Mouse (Mus musculus) midbrain, embryonic 15.5 days (tissue): Measurements from ENCODE around the gene Fads2. TPM values are rescaled to one million over a fixed set of nuclear protein-coding genes. Genes with fewer than 3 reads are reported as not detected.

Experiments
- ATAC-seq: fragments of 200-750 bp; cut with Nextera tagmentation; replicated peaks from 2 replicates; pipeline ENCODE4 v1.8.0; 2017; ENCODE audit warnings: moderate TSS enrichment
- H3K27ac ChIP-seq: fragments of 300-500 bp; sonication (generic); 2 replicates; pipeline ENCODE4 v1.5.1; 2015; ENCODE audit warnings: mild to moderate bottlenecking, inconsistent platforms
- H3K27me3 ChIP-seq: fragments of 300-500 bp; sonication (generic); replicated peaks from 2 replicates; pipeline ENCODE4 v1.6.1; 2015; ENCODE audit warnings: inconsistent platforms
- H3K36me3 ChIP-seq: fragments of 300-500 bp; sonication (generic); replicated peaks from 2 replicates; pipeline ENCODE4 v1.6.1; 2015; ENCODE audit warnings: inconsistent platforms
- H3K4me1 ChIP-seq: fragments of 300-500 bp; sonication (generic); 2 replicates; pipeline ENCODE4 v1.6.1; 2015; ENCODE audit warnings: inconsistent platforms
- H3K4me2 ChIP-seq: fragments of 300-500 bp; sonication (generic); 2 replicates; pipeline ENCODE4 v1.6.1; 2015; ENCODE audit warnings: inconsistent platforms, mild to moderate bottlenecking, moderate library complexity
- H3K4me3 ChIP-seq: fragments of 300-500 bp; sonication (generic); 2 replicates; pipeline ENCODE4 v1.5.1; 2015; ENCODE audit warnings: mild to moderate bottlenecking, inconsistent platforms
- H3K9ac ChIP-seq: fragments of 300-500 bp; sonication (generic); 2 replicates; pipeline ENCODE4 v1.6.1; 2015; ENCODE audit warnings: mild to moderate bottlenecking, inconsistent platforms
- H3K9me3 ChIP-seq: fragments of 300-500 bp; sonication (generic); 2 replicates; pipeline ENCODE4 v1.6.1; 2016; ENCODE audit warnings: inconsistent platforms
- WGBS: fragments of 180-500 bp; shearing (Covaris S2); methylation state at CpG from one replicate; pipeline ENCODE4 v1.1.7; 2015; ENCODE audit warnings: mixed read lengths; 5-methylcytosine and 5-hydroxymethylcytosine counted together
- polyA plus RNA-seq: library from polyadenylated mRNA; unstranded; fragments of >200 nt; fragmentation: Nextera tagmentation; extraction: Ambion mirVana; gene quantifications from 2 replicates; pipeline ENCODE4 v1.2.1, GENCODE M21; 2015

Fads2 gene
- polyA plus RNA-seq, 1 experiment from 2014 or later: 215 TPM

- Histone ChIP-seq H3K9ac (no peak overlapping the region), H3K27me3 (no peaks in the 10 kb centered on the region), H3K9me3 (no peaks in the 10 kb centered on the region), H3K4me2 (no peak overlapping the region), H3K4me3 (no peak overlapping the region), H3K4me1 (no peaks in the 10 kb centered on the region), H3K36me3 (no peaks in the 10 kb centered on the region), H3K27ac (no peak overlapping the region)
- ATAC-seq: no peak
- 40% methylated on average over 3 of the region's 3 CpGs for WGBS
Measured at GRCm38 (mm10) chr19:10116641-10117040, 15.1 kb upstream of the Fads2 start.

DNA sequence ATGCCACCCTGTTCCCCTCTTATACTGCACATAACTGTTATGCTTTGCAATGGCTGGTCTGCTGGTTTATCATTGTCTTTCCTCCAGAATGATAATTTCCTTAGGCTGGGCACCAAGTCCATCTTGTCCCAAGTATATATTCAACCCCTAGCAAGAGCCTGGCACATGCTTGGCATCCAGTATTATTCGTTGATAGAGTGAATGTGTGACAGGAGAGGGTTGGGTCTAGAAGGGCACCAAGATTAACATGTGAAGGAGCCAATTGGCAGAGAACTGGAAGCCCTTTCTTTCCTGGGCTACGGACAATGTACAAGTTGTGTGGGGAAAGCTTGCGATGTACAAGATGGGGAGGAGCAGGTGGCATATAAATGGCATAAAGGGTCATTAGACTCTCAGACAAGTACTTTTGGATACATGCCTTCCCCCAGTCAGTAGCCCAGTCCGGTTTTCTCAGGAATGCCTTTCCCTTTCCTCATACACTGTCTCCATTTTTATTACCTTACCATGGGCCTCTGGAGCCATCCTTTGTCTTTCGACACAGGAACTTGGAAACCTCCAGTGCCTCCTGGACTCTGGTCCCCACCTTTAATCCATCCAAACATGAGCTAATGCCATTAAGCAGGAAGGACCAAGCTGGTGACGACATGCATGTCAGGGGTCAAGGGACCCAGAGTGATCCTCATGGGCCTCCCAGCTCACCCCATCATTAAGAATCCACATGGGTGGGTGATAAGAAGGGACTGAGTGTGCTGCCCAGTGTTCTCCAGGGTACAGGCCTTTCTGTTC is 14.0 kb upstream of the Fads2 start:
- WGBS: 72% methylated on average over 6 of the region's 6 CpGs
- ATAC-seq: no peak
- Histone ChIP-seq H3K36me3 (no peaks in the 10 kb centered on the region), H3K4me3 (no peak overlapping the region), H3K4me2 (no peak overlapping the region), H3K27me3 (no peaks in the 10 kb centered on the region), H3K9ac (no peak overlapping the region), H3K27ac (no peak overlapping the region), H3K4me1 (no peaks in the 10 kb centered on the region), H3K9me3 (no peaks in the 10 kb centered on the region)

- H3K9me3 ChIP-seq: no peaks in the 10 kb centered on the region
- H3K36me3 ChIP-seq: no peaks in the 10 kb centered on the region
- no peak overlapping the region for H3K9ac ChIP-seq
- no peak overlapping the region for H3K27ac ChIP-seq
- no peak for ATAC-seq
- WGBS: 70% methylated on average over 4 of the region's 4 CpGs
- no peak overlapping the region for H3K4me2 ChIP-seq
- no peaks in the 10 kb centered on the region for H3K4me1 ChIP-seq
- no peak overlapping the region for H3K4me3 ChIP-seq
- H3K27me3 ChIP-seq: no peaks in the 10 kb centered on the region
Measured at GRCm38 (mm10) chr19:10112956-10113355, 11.4 kb upstream of the Fads2 start.

DNA sequence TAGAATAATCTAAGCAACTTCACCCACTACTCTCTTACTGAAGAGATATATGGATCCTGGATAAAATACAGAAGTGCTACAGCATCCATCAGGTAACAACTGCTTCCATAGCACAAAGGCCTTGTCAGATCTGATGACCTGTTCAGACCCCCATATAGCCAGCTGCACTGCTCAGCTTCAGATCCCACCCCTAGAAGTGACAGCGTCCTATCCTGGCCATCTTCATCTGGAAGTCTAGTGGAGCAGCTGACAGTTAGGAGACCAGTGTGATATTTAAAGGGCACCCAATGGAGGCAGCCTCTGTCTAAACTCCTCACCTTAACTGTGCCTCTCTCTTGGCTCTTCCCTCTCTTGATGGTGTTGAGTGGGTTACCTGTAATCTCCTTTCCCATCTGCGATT is 7.1 kb upstream of the Fads2 start:
- no peaks in the 10 kb centered on the region for H3K27me3 ChIP-seq
- H3K27ac ChIP-seq: no peak overlapping the region
- no peak overlapping the region for H3K4me2 ChIP-seq
- H3K9ac ChIP-seq: no peak overlapping the region
- ATAC-seq: no peak
- H3K4me3 ChIP-seq: no peak overlapping the region
- no peaks in the 10 kb centered on the region for H3K9me3 ChIP-seq
- H3K36me3 ChIP-seq: no peaks in the 10 kb centered on the region
- 95% methylated on average over 2 of the region's 2 CpGs for WGBS
- no peaks in the 10 kb centered on the region for H3K4me1 ChIP-seq

DNA sequence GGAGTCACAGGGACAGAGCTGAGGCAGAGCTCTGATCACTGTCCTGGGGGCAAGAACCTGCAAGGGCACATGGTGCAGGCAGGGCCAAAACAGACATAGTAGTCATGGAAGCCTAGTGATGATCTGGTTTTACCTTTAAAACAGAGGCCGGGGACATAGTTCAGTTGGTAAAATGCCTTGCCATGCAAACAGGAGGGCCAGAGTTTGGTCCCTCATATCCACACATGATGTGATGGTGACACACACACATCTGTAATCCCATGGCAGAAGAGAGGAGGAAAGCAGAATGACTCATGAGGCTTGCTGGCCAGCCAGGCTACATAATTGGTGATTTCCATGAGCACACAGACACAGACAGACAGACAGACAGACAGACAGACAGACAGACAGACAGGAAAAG is 6.6 kb upstream of the Fads2 start:
- no peak for ATAC-seq
- Histone ChIP-seq H3K27ac (no peak overlapping the region), H3K9ac (no peak overlapping the region), H3K4me2 (no peak overlapping the region), H3K36me3 (no peaks in the 10 kb centered on the region), H3K9me3 (no peaks in the 10 kb centered on the region), H3K27me3 (no peaks in the 10 kb centered on the region), H3K4me3 (no peak overlapping the region), H3K4me1 (no peaks in the 10 kb centered on the region)
- WGBS: 100% methylated on average over 1 of the region's 1 CpGs

GRCm38 (mm10) chr19:10107051-10107611 is 5.6 kb upstream of the Fads2 start:
- no peaks in the 10 kb centered on the region for H3K36me3 ChIP-seq
- H3K27ac ChIP-seq: no peak overlapping the region
- peaks cover 8% of the 10 kb centered on the region for H3K4me1 ChIP-seq
- H3K9me3 ChIP-seq: no peaks in the 10 kb centered on the region
- no peak overlapping the region for H3K9ac ChIP-seq
- 87% methylated on average over 5 of the region's 5 CpGs for WGBS
- ATAC-seq: no peak
- H3K27me3 ChIP-seq: no peaks in the 10 kb centered on the region
- no peak overlapping the region for H3K4me2 ChIP-seq
- no peak overlapping the region for H3K4me3 ChIP-seq

DNA sequence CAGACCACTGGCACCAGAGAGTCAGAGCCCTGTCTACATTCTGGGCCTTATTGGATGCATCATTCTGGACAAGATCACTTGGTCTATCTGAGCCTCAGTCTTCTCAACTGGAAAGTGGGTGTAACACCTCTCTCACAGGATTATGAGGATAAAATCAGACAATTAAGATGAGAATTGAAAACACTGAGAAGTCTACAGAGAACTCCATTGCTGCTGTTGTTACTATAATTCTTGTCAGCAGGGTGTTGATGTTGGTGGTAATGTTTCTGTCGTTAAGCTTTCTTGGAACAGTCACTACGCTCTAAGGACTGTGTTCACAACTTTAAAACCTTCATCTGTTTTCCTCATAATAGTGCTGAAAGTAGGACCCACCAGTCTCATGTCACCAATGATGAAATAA is 5.1 kb upstream of the Fads2 start:
- Histone ChIP-seq H3K27me3 (no peaks in the 10 kb centered on the region), H3K4me3 (no peak overlapping the region), H3K27ac (no peak overlapping the region), H3K9ac (no peak overlapping the region), H3K4me1 (peaks cover 8% of the 10 kb centered on the region), H3K9me3 (no peaks in the 10 kb centered on the region), H3K36me3 (no peaks in the 10 kb centered on the region), H3K4me2 (no peak overlapping the region)
- 90% methylated on average over 2 of the region's 2 CpGs for WGBS
- no peak for ATAC-seq

DNA sequence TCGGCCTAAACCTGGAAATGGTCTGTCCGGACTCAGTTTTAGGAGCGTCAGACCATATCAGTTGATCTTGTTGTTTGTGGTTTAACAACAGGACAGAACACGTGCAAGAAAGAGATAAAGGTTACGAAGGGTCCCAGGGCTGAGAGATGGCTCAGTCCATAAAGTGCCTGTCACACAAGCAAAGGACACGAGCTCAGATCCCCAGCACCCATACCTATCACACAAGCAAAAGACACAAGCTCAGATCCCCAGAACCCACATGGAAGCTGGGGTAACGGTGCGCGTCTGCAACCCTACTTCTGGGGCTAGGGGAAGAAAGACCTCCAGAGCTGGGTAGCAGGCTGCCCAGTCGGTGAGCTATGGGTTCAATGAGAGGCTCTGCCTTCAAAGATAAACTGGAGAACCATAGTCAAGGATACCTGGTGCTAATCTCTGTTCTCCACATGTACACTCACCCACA is 3.5 kb upstream of the Fads2 start:
- Histone ChIP-seq H3K9me3 (no peaks in the 10 kb centered on the region), H3K4me2 (no peak overlapping the region), H3K36me3 (no peaks in the 10 kb centered on the region), H3K4me3 (no peak overlapping the region), H3K4me1 (peaks cover 11% of the 10 kb centered on the region), H3K27ac (no peak overlapping the region), H3K9ac (no peak overlapping the region), H3K27me3 (no peaks in the 10 kb centered on the region)
- no peak for ATAC-seq
- 83% methylated on average over 10 of the region's 10 CpGs for WGBS

DNA sequence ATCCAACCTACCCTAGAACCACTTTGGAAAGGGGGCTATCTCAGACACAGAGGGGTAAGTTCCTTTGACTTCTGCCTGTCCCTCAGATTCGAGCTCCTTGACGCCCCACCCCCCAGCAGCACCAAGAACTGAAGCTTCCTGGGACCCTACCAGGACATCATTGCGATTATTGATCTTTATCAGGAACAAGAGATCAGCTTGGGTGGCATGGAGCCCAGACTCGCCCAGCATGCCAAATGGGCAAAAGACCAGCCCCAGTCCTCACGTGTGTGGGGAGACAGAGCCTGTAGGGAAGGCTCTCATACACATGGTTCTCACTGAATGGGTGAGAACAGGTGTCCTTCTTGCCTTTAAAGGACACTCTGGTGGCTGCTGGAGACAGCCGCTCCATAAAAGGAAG is 2.7 kb upstream of the Fads2 start:
- Histone ChIP-seq H3K4me3 (no peak overlapping the region), H3K9ac (no peak overlapping the region), H3K36me3 (no peaks in the 10 kb centered on the region), H3K4me1 (peaks cover 20% of the 10 kb centered on the region), H3K27ac (no peak overlapping the region), H3K4me2 (no peak overlapping the region), H3K27me3 (no peaks in the 10 kb centered on the region), H3K9me3 (no peaks in the 10 kb centered on the region)
- no peak for ATAC-seq
- WGBS: 83% methylated on average over 6 of the region's 6 CpGs

DNA sequence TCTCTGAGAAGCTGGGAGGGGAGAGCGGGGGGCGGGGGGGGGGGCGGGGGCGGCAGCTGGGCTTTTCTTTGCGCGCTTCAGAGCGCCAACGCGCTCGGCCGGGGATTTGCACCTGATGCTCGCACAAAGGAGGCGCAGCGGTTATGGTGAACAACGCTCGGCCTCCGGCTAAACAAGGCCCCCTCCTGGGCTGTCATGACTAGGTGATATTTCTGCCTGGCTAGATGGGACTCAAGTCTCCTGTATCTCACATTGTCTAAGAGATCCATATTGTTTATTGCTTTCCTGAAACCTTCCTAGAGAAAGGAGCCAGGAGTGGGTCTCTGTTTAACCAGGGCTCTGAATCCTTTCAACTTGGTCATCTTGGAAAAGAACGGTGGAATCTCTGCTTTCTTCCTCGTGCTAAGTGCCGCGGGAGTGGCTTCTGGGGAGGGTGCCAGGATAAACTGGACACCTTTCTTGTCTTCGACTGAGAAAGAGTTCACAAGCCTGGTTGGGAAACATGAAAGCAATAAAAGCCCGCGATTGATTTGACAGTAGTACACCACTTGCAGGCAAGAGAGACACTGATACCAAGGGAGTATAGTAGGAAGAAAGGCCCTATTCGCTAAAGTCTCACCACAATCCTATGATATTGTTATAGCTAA is 631 bp upstream of the Fads2 start:
- H3K36me3 ChIP-seq: no peaks in the 10 kb centered on the region
- WGBS: 3% methylated on average over 22 of the region's 25 CpGs
- ATAC-seq: peak; percentile 74

GRCm38 (mm10) chr19:10100631-10101071 is 895 bp downstream of the Fads2 start:
- Histone ChIP-seq H3K9ac (peak overlapping the region; percentile 77), H3K9me3 (no peaks in the 10 kb centered on the region), H3K27me3 (no peaks in the 10 kb centered on the region), H3K36me3 (no peaks in the 10 kb centered on the region), H3K4me3 (peak overlapping the region; percentile 73), H3K4me2 (peak overlapping the region; percentile 78), H3K4me1 (peaks cover 55% of the 10 kb centered on the region), H3K27ac (peak overlapping the region; percentile 95)
- peak; percentile 59 for ATAC-seq
- WGBS: 2% methylated on average over 21 of the region's 21 CpGs

More for the DNA sequence above, 631 bp upstream of the Fads2 start:
- Histone ChIP-seq H3K4me2 (peak overlapping the region; percentile 78), H3K27me3 (no peaks in the 10 kb centered on the region), H3K27ac (peak overlapping the region; percentile 95), H3K4me3 (peak overlapping the region; percentile 73), H3K4me1 (peaks cover 40% of the 10 kb centered on the region), H3K9ac (peak overlapping the region; percentile 77), H3K9me3 (no peaks in the 10 kb centered on the region)

DNA sequence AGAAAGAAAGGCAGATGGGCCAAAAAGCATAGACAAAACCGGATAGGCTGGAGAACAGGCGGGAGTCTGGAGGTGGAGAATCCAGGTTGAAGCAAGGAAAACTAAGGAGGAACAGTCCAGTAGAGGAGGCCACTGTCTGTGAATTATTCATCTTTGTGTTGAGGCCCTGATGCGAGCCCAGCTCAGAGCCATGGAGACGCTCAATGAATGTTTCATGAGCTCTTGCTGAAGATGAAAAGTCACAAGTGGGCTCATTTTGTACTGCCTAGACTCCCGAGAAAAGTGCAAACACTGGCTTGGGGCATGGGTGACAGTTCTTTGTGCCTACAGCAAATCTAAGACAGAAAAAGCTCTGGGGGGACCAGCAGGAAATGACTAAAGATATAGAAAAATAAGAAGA is 3.7 kb downstream of the Fads2 start:
- Histone ChIP-seq H3K27ac (peak overlapping the region; percentile 59), H3K9me3 (no peaks in the 10 kb centered on the region), H3K4me2 (peak overlapping the region; percentile 78), H3K36me3 (no peaks in the 10 kb centered on the region; the same call in 1 of the 2 replicates), H3K4me1 (peaks cover 69% of the 10 kb centered on the region), H3K27me3 (no peaks in the 10 kb centered on the region), H3K4me3 (peak overlapping the region; percentile 73), H3K9ac (0 out of 2 replicates have a peak overlapping the region, but pooled peaks have one; percentile 7)
- ATAC-seq: no peak
- WGBS: 19% methylated on average over 5 of the region's 5 CpGs
